Mouse (Mus musculus) erythroblast, embryonic 14.5 days (primary cell): ENCODE measurements around the gene Klhl30.
A peak's percentile ranks its signal among the peaks of the same experiment; 100 is the strongest.

Experiments
- GATA1 ChIP-seq: IDR thresholded peaks from 2 replicates; pipeline ENCODE4 v1.6.1; 2012; ENCODE audit warnings: low read length, inconsistent platforms, mixed read lengths
- TAL1 ChIP-seq: IDR thresholded peaks from 3 replicates; pipeline ENCODE4 v1.6.1; 2012; ENCODE audit warnings: low read length, inconsistent platforms, mixed read lengths

DNA sequence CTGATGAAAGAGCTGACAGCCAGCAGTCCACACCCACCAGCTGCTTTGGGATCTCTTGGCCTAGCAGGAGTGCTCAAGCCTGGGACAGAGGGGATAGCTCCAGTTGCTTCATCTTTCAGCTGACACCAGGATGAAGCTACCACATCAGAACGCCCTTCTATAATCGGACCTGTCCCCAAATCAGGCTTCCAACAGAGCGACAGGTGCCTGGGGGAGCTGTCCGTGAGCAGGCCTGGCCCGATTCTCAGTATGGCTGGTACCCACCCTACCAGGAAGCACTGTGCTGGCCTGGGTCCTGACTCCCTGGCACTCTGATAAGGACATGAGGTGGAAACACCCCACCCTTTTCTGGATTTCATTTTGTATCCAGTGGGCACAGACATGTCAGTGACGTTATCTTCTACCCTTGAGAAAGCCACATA, 22.6 kb downstream of the Klhl30 start:
- TF ChIP-seq TAL1: peak; percentile 37; the same call in 1 of the 3 replicates
- TF ChIP-seq GATA1: peak; percentile 58
